Mouse (Mus musculus) layer of hippocampus, postnatal 25 days (tissue): Measurements from ENCODE around the gene Epha6. TPM values are rescaled to one million over a fixed set of nuclear protein-coding genes. Genes with fewer than 3 reads are reported as not detected.
A peak's percentile ranks its signal among the peaks of the same experiment; 100 is the strongest.
"Not testable (repeated sequence)": the region's sequence is repeated elsewhere in the genome, so short reads cannot be mapped to it uniquely, and the experiment has no call there.

Experiments used
- DNase-seq, 2 experiments: peaks; one replicate each; pipeline ENCODE4 v3.0.0; 2022; ENCODE audit warnings: mixed read lengths in 2 of 2, low spot score in 1 of 2; ENCODE audit errors: extremely low spot score in 1 of 2
- total RNA-seq, 2 experiments: library from RNA; stranded (reverse); gene quantifications; 2 replicates each; pipeline ENCODE4 v1.2.3; 2021

Epha6 gene
- total RNA-seq, 2 experiments from 2014 or later = 164 to 228 TPM

GRCm38 (mm10) chr16:60006857-60007568 lies 598.3 kb downstream of the Epha6 start:
- DNase-seq = no peak

- no peak for DNase-seq
Observed at GRCm38 (mm10) chr16:59969816-59970215, 635.5 kb downstream of the Epha6 start.

DNA sequence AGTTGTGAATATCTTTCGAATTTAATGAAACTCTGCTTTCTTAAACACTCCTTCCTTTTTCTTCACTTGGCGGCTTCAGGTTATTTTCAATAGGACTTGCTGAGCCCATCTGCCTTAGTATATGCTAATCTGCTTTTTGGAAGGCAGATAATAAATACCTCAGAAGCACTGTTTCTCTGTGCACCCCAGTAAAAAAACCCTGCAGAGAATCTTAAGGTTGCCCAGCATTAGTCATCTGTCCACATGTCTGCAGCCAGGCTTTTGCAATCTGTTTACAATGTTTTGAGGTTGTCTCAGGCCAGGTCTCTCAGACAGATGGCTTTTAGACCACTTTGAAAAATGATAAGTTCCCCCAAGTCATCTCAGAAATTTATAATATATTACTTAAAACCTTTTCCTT lies 649.6 kb downstream of the Epha6 start:
- DNase-seq = no peak

DNA sequence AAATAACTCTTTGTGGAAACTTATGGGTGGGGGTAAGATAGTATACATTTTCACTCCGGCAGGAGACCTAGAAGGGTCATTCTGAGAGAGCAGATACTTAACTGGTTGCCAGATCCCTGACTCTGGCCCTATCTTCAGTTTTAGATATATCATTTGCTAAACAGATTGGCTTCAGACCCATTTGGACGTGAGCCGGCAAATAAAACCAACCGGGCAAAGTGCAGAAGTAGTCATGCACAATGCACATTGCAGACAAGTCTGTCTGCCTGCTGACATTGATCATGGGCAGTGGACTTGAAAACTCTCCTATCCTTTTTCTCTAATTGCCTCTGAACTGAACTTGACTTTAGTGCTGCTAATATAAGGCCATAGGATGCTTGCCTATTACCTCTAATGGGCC lies 681.6 kb downstream of the Epha6 start:
- DNase-seq = no peak

- DNase-seq = no peak
Observed at GRCm38 (mm10) chr16:59880073-59880472, 725.3 kb downstream of the Epha6 start.

DNA sequence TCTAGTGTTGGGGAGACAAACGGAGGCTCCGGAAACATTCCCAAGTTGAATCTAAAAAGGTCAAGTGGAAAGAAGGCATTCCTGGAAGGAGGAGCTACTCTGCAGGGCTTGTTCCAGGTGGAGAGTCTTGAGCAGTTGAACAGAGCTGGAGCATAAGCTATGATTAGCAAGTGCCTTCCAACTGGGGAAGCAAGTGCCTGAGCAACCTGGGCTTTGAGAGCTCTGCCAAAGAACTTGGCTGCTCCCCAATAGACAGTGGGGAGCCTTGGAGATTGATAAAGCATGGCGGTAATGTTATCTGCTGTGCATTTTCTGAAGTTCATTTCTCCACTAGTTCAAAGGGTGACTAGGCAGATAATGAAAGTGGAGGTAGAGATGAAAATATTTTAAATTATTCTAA lies 733.5 kb downstream of the Epha6 start:
- DNase-seq = no peak

DNA sequence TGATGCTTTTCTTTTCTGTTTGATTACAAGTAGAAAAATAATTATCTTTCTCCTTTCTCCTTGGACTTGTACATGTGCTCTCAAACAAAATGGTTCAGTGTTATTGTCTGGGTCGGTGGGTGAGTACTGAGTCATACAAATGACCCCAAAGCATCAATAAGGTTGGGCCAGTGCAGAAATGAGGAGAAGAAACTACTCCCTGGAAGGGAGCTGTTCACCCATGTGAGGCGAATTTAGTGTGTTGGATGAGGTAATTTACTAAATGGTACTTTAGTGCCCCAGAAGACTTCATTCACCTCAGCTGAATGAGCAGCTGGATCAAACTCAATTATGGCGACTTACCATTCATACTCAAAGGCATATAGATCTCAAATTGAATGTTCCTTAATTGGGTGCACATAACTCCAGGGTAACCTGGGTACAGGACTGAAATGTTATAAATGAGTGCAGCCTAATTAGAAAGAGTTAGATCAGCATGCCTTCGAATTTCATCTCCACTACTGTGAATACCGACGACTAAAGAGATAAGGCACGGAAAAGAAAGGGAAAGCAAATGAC lies 751.1 kb downstream of the Epha6 start:
- no peak for DNase-seq

- no peak for DNase-seq
Observed at GRCm38 (mm10) chr16:59852689-59853088, 752.6 kb downstream of the Epha6 start.

DNA sequence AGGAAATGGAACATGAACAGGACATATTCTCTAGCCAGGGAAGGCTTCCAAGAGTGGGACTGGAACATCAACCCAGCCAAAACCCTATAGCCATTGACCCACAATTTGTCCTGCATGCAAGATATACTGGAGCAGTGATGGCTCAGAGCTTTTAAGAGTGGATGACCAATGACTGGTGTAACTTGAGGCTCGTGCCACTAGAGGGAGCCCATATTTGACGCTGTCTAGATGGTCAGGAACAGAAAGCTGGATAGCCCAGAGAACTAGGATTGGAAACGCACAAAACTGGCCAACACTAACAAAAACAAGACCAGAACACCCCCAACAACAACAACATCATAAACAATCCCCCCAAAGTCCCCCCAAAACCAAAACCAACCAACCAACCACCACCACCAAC lies 758.8 kb downstream of the Epha6 start:
- DNase-seq = peak in 1 of 2 experiments; percentile 12

DNA sequence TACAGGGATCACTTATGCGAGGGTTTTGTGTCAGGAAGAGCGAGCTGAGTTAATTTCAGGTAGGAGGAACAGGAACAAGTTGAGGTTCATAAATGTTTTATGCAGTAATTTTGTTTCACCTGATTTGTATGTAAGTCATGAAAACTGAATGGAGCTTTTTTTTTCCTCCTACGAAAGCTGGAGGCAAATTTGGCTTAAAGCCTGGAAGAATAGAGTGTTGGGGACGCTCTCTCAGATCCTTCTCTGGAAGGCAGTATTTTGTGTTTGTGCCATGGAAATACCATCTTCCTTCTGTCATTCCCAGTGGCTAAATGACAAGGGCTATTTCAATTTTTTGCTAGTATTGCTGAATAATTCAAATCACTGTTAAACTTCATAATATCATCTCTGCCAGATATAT lies 768.6 kb downstream of the Epha6 start:
- DNase-seq = no peak

- DNase-seq = no peak
Observed at GRCm38 (mm10) chr16:59836304-59836703, 769.0 kb downstream of the Epha6 start.

DNA sequence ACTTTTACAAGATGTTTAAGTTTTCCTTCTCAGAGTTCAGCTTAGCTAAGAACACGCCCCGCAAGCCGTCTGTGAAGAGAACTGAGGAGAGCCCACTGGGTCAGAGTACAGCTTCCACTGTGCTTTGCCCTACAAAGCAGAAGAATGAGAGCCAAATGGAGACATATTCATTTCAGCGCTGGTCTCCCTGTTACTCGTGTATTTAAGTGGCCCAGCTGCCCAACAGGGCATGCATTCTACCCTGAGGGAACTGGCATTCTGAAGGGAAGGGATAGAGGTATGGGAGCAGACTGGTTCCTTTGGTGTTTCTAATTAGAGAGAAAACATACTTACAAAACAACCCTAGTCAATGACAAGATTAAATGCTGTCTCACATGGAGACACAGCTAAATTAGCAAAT lies 772.9 kb downstream of the Epha6 start:
- DNase-seq = no peak

DNA sequence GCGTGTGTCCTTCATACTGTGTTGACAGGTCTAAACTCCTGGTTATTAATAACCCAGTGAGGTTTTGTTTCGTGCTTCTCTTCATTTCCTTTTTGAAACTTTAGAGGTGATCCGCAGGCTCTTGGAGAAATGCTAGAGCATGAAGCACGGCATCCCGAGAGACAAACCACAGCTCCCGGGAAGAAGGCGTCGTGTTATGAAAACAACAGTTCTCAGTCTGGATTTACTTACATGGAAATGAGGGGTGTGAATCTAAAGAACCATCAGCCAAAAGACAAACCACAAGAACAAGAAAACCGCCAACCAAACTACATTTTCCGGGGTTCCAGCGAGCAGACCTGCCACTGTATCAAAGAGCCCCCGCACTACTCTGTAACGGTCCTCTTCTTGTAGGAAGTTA lies 775.7 kb downstream of the Epha6 start:
- DNase-seq = no peak

DNA sequence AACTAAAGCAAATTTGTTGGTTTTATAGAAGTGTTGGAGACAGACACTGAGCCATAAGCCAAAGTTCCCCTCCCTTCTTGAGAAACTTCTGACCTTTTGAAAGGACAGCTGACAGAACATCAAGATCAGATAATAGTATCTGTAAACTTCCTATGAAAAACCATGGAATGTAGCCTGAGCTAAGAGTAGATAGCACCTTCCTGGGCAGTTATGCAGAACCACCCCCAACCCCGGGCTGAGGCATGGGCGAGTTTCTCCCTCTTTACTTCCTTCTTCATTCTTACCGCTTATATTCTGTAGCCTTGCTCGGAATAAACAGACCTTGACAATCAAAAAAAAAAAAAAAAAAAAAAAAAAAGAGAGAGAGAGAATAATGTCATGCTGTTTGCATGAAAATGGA lies 805.5 kb downstream of the Epha6 start:
- not testable (repeated sequence) for DNase-seq

DNA sequence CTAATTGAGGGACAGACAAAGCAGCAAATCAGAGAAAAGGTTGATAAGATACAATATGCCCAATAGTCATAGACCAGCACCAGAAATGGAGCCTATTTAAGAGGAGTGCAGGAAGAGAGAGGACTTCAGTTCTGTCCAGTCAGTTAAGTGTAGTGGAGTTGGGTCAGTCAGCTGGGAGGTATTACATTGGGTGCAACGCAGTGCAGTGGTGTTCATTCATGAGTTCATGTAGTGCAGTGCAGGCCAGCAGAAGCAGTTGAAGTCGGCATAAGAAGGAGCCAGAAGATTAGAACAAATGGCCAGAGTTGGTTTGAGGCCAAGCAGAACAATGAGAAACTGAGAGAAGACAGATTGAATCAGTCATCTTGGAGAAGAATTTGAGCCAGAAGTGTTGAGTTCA lies 833.0 kb downstream of the Epha6 start:
- no peak for DNase-seq

- no peak for DNase-seq
Observed at GRCm38 (mm10) chr16:59770421-59770820, 834.9 kb downstream of the Epha6 start.

GRCm38 (mm10) chr16:59769936-59770335 lies 835.4 kb downstream of the Epha6 start:
- DNase-seq = no peak

GRCm38 (mm10) chr16:59760875-59761274 lies 844.5 kb downstream of the Epha6 start:
- no peak for DNase-seq

GRCm38 (mm10) chr16:59750905-59751304 lies 854.4 kb downstream of the Epha6 start:
- DNase-seq = no peak

- DNase-seq = no peak
Observed at GRCm38 (mm10) chr16:59743669-59744068, 861.7 kb downstream of the Epha6 start.

DNA sequence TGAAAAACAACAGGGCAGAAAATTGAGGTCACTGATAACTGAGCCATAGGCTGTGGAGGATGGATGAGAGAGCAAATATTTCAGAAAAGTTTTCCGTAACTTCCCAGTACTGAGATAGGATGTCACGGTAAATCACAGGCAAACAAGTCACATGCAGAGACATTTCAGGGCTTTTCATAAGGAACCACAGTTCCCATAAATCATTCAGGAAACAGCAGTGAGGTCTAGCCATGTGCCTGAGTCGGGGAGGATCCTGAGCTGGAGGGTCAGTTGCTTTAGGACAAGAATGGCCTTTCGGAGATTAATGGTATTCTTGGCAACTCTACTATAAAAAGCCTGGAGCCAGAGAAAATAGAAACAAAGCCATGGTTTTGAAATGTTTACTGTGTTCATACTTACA lies 889.8 kb downstream of the Epha6 start:
- DNase-seq = no peak

- DNase-seq = no peak
Observed at GRCm38 (mm10) chr16:59693230-59693629, 912.1 kb downstream of the Epha6 start.
